Mouse (Mus musculus) monocyte, adult 2 months (primary cell): ENCODE data around the gene Krtap29-1.

ENCODE experiments used
- DNase-seq, 2 experiments: peaks; one replicate each; pipeline ENCODE4 v3.0.0; 2022; ENCODE audit warnings: low spot score in 2 of 2, low read depth in 1 of 2

Krtap29-1 gene

GRCm38 (mm10) chr11:99948175-99948574, 30.7 kb downstream of the Krtap29-1 start, which contains the start of gene Krtap9-5:
Krtap9-5 (plus strand) TSS chr11:99948475.
- DNase-seq, result no peak

GRCm38 (mm10) chr11:99937751-99938264, 41.0 kb downstream of the Krtap29-1 start:
- no peak for DNase-seq

GRCm38 (mm10) chr11:99935991-99936390, 42.9 kb downstream of the Krtap29-1 start, which contains the start of gene Krtap31-2:
Krtap31-2 (plus strand) TSS chr11:99936291.
- DNase-seq, result no peak
